In the genomic region with DNA sequence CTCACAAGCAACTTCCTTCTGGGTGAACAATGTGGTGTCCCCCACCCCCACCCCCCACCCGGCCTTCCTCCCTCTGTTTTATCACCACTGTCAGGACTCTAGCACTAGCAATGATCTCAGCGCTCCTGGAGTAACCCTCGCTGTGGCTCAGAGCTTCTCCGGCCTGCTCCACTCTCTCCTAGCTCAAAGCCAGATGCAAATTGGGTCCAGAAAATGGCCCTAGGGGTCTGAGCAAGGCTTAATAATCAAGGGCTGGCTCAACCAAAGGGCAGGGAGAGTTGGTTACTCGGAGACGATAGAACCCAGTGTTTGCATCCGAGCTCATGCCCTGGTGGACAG, we compare ENCODE assay signal across 13 mouse cellular contexts.
DNase-seq lines count a peak whose midpoint lies in the region; ATAC-seq lines count a peak whose summit lies in the region.
"Had no signal": no experiment of that assay in that cellular context is flagged by ENCODE, and none has a peak within 500 bp of the region (broad histone marks: within the 10 kb centered on the region; RNA-seq: fewer than 3 reads in every experiment).

No protein-coding gene starts in this region.

- H3K4me3 ChIP-seq in hindbrain, embryonic 11.5 days (ENCODE audit: low read depth, low read length): no peak overlapping the region
- H3K4me3 ChIP-seq in midbrain, embryonic 14.5 days (replicated peaks; ENCODE audit: low read depth, low read length): no peak overlapping the region
- H3K4me3 ChIP-seq: megakaryocyte, embryonic 14.5 days had no signal

- peak; percentile 69 for DNase-seq in heart, adult 11 months
- no peak for DNase-seq in heart, adult 18-20 months
- DNase-seq in ES-CJ7 (ENCODE audit: low read depth, low spot score): peak; percentile 15
- DNase-seq in hindbrain, embryonic 11.5 days (ENCODE audit: low spot score): no peak
- peak; percentile 47 for DNase-seq in midbrain, embryonic 14.5 days
- DNase-seq in cerebellum, postnatal 36 days: no peak
- DNase-seq in layer of hippocampus, postnatal 25 days (ENCODE audit: extremely low spot score in 1 of 2, low spot score in 1 of 2): no peak
- DNase-seq: adrenal gland, adult 2 months; cerebellum, adult 9-10 months; lung, adult 2 months; right cerebral cortex, postnatal 25 days had no signal

- WGBS in hindbrain, embryonic 11.5 days: 45% methylated on average over 7 of the region's 7 CpGs
- 9% methylated on average over 7 of the region's 7 CpGs for WGBS in midbrain, embryonic 14.5 days

- H3K4me2 ChIP-seq in hindbrain, embryonic 11.5 days (replicated peaks; ENCODE audit: low read depth, low read length): no peak overlapping the region
- no peak overlapping the region for H3K4me2 ChIP-seq in midbrain, embryonic 14.5 days (ENCODE audit: low read length)

- no peaks in the 10 kb centered on the region for H3K9me3 ChIP-seq in hindbrain, embryonic 11.5 days (ENCODE audit: control insufficient read depth, low read length)
- H3K9me3 ChIP-seq in midbrain, embryonic 14.5 days (ENCODE audit: control insufficient read depth, low read length): no peaks in the 10 kb centered on the region

- H3K4me1 ChIP-seq in hindbrain, embryonic 11.5 days (replicated peaks; ENCODE audit: control insufficient read depth, insufficient read depth, low read length): peaks cover 6% of the 10 kb centered on the region
- peaks cover 39% of the 10 kb centered on the region for H3K4me1 ChIP-seq in midbrain, embryonic 14.5 days (ENCODE audit: control insufficient read depth, insufficient read depth, low read length)

- no peak overlapping the region for H3K9ac ChIP-seq in hindbrain, embryonic 11.5 days (ENCODE audit: low read depth, low read length)
- no peak overlapping the region for H3K9ac ChIP-seq in midbrain, embryonic 14.5 days (replicated peaks; ENCODE audit: low read length)

- 0 out of 2 replicates have a peak, but pooled peaks have one; percentile 28 for ATAC-seq in hindbrain, embryonic 11.5 days (ENCODE audit: low FRiP score)
- ATAC-seq in midbrain, embryonic 14.5 days (ENCODE audit: low FRiP score, low TSS enrichment): no peak

- H3K27ac ChIP-seq in hindbrain, embryonic 11.5 days (ENCODE audit: low read depth, low read length): no peak overlapping the region
- H3K27ac ChIP-seq in midbrain, embryonic 14.5 days (replicated peaks; ENCODE audit: low read depth, low read length): peak overlapping the region; percentile 49; the same call in 1 of the 2 replicates
- H3K27ac ChIP-seq: kidney, postnatal 0 days had no signal

- no peaks in the 10 kb centered on the region for H3K27me3 ChIP-seq in hindbrain, embryonic 11.5 days (ENCODE audit: control insufficient read depth, insufficient read depth, low read length)
- no peaks in the 10 kb centered on the region for H3K27me3 ChIP-seq in midbrain, embryonic 14.5 days (ENCODE audit: control insufficient read depth, insufficient read depth, low read length)

- no peaks in the 10 kb centered on the region for H3K36me3 ChIP-seq in hindbrain, embryonic 11.5 days (ENCODE audit: control insufficient read depth, insufficient read depth, low read length)
- no peaks in the 10 kb centered on the region for H3K36me3 ChIP-seq in midbrain, embryonic 14.5 days (ENCODE audit: control insufficient read depth, insufficient read depth, low read length)

Comparison
In these comparisons a context has a peak if more than half of its experiments do, and no peak if none do; other contexts are left out.
1. DNase-seq: peak in heart, adult 11 months (single experiment), ES-CJ7 (single experiment) and midbrain, embryonic 14.5 days (single experiment); none in heart, adult 18-20 months (0 of 2), hindbrain, embryonic 11.5 days (single experiment), cerebellum, postnatal 36 days (0 of 2) and layer of hippocampus, postnatal 25 days (0 of 2).